In genomic region chr11:120255038-120255437, GRCm38 (mm10) we compare ENCODE assay signal across 8 mouse cellular contexts. TPM values are rescaled to one million over a fixed set of nuclear protein-coding genes. Genes with fewer than 3 reads are reported as not detected.
DNase-seq lines count a peak whose midpoint lies in the region; ATAC-seq and TF ChIP-seq lines count a peak whose summit lies in the region.
"Had no signal": no experiment of that assay in that cellular context is flagged by ENCODE, and none has a peak within 500 bp of the region (broad histone marks: within the 10 kb centered on the region; RNA-seq: fewer than 3 reads in every experiment).

No protein-coding gene starts in this region.

- no peaks in the 10 kb centered on the region for H3K27me3 ChIP-seq in cerebellum, adult 2 months (ENCODE audit: control insufficient read depth, insufficient read depth, low read length)
- no peaks in the 10 kb centered on the region for H3K27me3 ChIP-seq in hindbrain, embryonic 14.5 days (ENCODE audit: control insufficient read depth, insufficient read depth, low read length)
- H3K27me3 ChIP-seq in limb, embryonic 10.5 days (ENCODE audit: low read depth, poor library complexity, severe bottlenecking): no peaks in the 10 kb centered on the region

- H3K27ac ChIP-seq in cerebellum, adult 2 months (ENCODE audit: insufficient read depth, low read length): no peak overlapping the region
- H3K27ac ChIP-seq in hindbrain, embryonic 14.5 days: no peak overlapping the region
- H3K27ac ChIP-seq in limb, embryonic 10.5 days: peak overlapping the region; percentile 31; the same call in 1 of the 2 replicates

- no peaks in the 10 kb centered on the region for H3K9me3 ChIP-seq in hindbrain, embryonic 14.5 days (ENCODE audit: control insufficient read depth, low read length)
- no peaks in the 10 kb centered on the region for H3K9me3 ChIP-seq in limb, embryonic 10.5 days (replicated peaks)

- H3K4me2 ChIP-seq in hindbrain, embryonic 14.5 days (replicated peaks): no peak overlapping the region

- peak; percentile 89 for DNase-seq in adrenal gland, adult 8-10 months
- peak; percentile 91 to 96 for DNase-seq in cerebellum, adult 2 months
- DNase-seq in gastrocnemius, postnatal 10 days: peak; percentile 90
- DNase-seq in hindbrain, embryonic 14.5 days (ENCODE audit: low spot score): no peak
- no peak for DNase-seq in limb, embryonic 10.5 days (ENCODE audit: low spot score)
- DNase-seq in ovary, postnatal 14 days (ENCODE audit: low spot score): peak; percentile 67
- DNase-seq in embryo, embryonic 11 days: no peak

- no peak for TF ChIP-seq POLR2A in cerebellum, adult 2 months (IDR thresholded peaks at IDR 0.05; ENCODE audit: borderline replicate concordance, insufficient read depth, low read length)

- H3K36me3 ChIP-seq in hindbrain, embryonic 14.5 days (replicated peaks; ENCODE audit: control insufficient read depth, insufficient read depth): no peaks in the 10 kb centered on the region
- peaks cover 55% of the 10 kb centered on the region for H3K36me3 ChIP-seq in limb, embryonic 10.5 days

- ATAC-seq in hindbrain, embryonic 14.5 days (ENCODE audit: low FRiP score): no peak

- TF ChIP-seq CTCF in cerebellum, adult 2 months (IDR thresholded peaks at IDR 0.05; ENCODE audit: borderline replicate concordance, insufficient read depth, low read depth, low read length): no peak

- 2% methylated on average over 6 of the region's 6 CpGs for WGBS in cerebellum, adult 2 months
- WGBS in hindbrain, embryonic 14.5 days: 58% methylated on average over 6 of the region's 6 CpGs
- 81% methylated on average over 6 of the region's 6 CpGs for WGBS in limb, embryonic 10.5 days

- H3K4me1 ChIP-seq in cerebellum, adult 2 months (ENCODE audit: control insufficient read depth, insufficient read depth, low read length): peaks cover 68% of the 10 kb centered on the region
- H3K4me1 ChIP-seq in hindbrain, embryonic 14.5 days (replicated peaks; ENCODE audit: control insufficient read depth, insufficient read depth, low read length): peaks cover 75% of the 10 kb centered on the region
- peaks cover 100% of the 10 kb centered on the region for H3K4me1 ChIP-seq in limb, embryonic 10.5 days

- H3K4me3 ChIP-seq in cerebellum, adult 2 months (replicated peaks; ENCODE audit: insufficient read depth, low read depth, low read length): no peak overlapping the region
- H3K4me3 ChIP-seq in hindbrain, embryonic 14.5 days (replicated peaks; ENCODE audit: low read length): no peak overlapping the region
- H3K4me3 ChIP-seq in limb, embryonic 10.5 days: no peak overlapping the region
- H3K4me3 ChIP-seq: layer of hippocampus, adult 2 months had no signal

- H3K9ac ChIP-seq in hindbrain, embryonic 14.5 days: 0 out of 2 replicates have a peak overlapping the region, but pooled peaks have one; percentile 17

RNA-seq across cellular contexts. Expression of gene Bahcc1, which starts 22.3 kb away (rescaled TPM):
- total RNA-seq in adrenal gland, adult 8-10 months (2022): 10 to 100 TPM; 16.6 to 24.5 (median 19.5) TPM
- 17.0 and 17.6 TPM in 2 replicates for polyA plus RNA-seq in cerebellum, adult 2 months (2012; rRNA removed)
- 10 to 100 TPM in 1 of 2 experiments, 1 to 10 TPM in 1; 6.4 to 10.5 TPM for total RNA-seq in gastrocnemius, postnatal 10 days (2021)
- 15.9 and 16.3 TPM in 2 replicates for polyA plus RNA-seq in hindbrain, embryonic 14.5 days (2014; fragmentation: Nextera tagmentation; extraction: Ambion mirVana)
- polyA plus RNA-seq in limb, embryonic 10.5 days (2016; fragmentation: Nextera tagmentation; extraction: Ambion mirVana): 19.9 and 20.3 TPM in 2 replicates

Comparison
In these comparisons a context has a peak if more than half of its experiments do, and no peak if none do; other contexts are left out.
1. DNase-seq: peak in adrenal gland, adult 8-10 months (single experiment), cerebellum, adult 2 months (2 of 2), gastrocnemius, postnatal 10 days (single experiment) and ovary, postnatal 14 days (single experiment); none in hindbrain, embryonic 14.5 days (single experiment), limb, embryonic 10.5 days (single experiment) and embryo, embryonic 11 days (single experiment).